Mouse (Mus musculus) MEL (cell line): ENCODE measurements at regions not wholly inside any gene's neighbourhood (a gene's known extent, or its start where the extent isn't known, plus 50 kb on each side); places are given as distances from the start of the nearest gene placed in this dataset.

Source experiments
- DNase-seq: peaks from one replicate; pipeline ENCODE4 v3.0.0; 2011; ENCODE audit warnings: low read depth, low spot score
- H3K27ac ChIP-seq: 2 replicates; pipeline ENCODE4 v1.5.1; 2012; ENCODE audit warnings: low read depth, mild to moderate bottlenecking, control low read depth, low read length, moderate library complexity; ENCODE audit not compliant: control insufficient read depth
- H3K27me3 ChIP-seq, 2 experiments: fragments of 150-350 bp in 1 of 2; sonication (generic) in 1 of 2; 2 replicates each; pipeline ENCODE4 v1.6.1; 2012; ENCODE audit warnings: low read length in 2 of 2, mild to moderate bottlenecking in 2 of 2, improper control_type of control experiment in 1 of 2, moderate library complexity in 1 of 2; ENCODE audit not compliant: insufficient read depth in 2 of 2, control insufficient read depth in 1 of 2
- H3K36me3 ChIP-seq, 2 experiments: 2 replicates each; pipeline ENCODE4 v1.6.1; 2012 to 2014; ENCODE audit warnings: low read length in 2 of 2, improper control_type of control experiment in 1 of 2, inconsistent platforms in 1 of 2, mild to moderate bottlenecking in 1 of 2; ENCODE audit not compliant: insufficient read depth in 2 of 2, control insufficient read depth in 1 of 2
- H3K4me1 ChIP-seq, 2 experiments: fragments of 150-350 bp in 1 of 2; sonication (generic) in 1 of 2; 2 replicates each; pipeline ENCODE4 v1.6.1; 2012; ENCODE audit warnings: low read length in 2 of 2, improper control_type of control experiment in 1 of 2, mild to moderate bottlenecking in 1 of 2; ENCODE audit not compliant: insufficient read depth in 2 of 2, control insufficient read depth in 1 of 2
- H3K4me3 ChIP-seq, 2 experiments: fragments of 150-350 bp in 1 of 2; sonication (generic) in 1 of 2; 2 replicates each; pipeline ENCODE4 v1.5.1; 2012; ENCODE audit warnings: low read depth in 2 of 2, low read length in 2 of 2, mild to moderate bottlenecking in 2 of 2, moderate library complexity in 2 of 2, control low read depth in 1 of 2, improper control_type of control experiment in 1 of 2; ENCODE audit not compliant: control insufficient read depth in 1 of 2, insufficient read depth in 1 of 2
- H3K79me2 ChIP-seq: 2 replicates; pipeline ENCODE4 v1.6.1; 2012; ENCODE audit warnings: mild to moderate bottlenecking, low read length, moderate library complexity; ENCODE audit not compliant: control insufficient read depth, poor library complexity, insufficient read depth
- H3K9ac ChIP-seq: 2 replicates; pipeline ENCODE4 v1.6.1; 2012; ENCODE audit warnings: low read depth, mild to moderate bottlenecking, control low read depth, low read length, moderate library complexity; ENCODE audit not compliant: control insufficient read depth, poor library complexity, severe bottlenecking
- H3K9me3 ChIP-seq: fragments of 150-350 bp; sonication (generic); replicated peaks from 2 replicates; pipeline ENCODE4 v1.6.1; 2012; ENCODE audit warnings: mild to moderate bottlenecking, low read length, improper control_type of control experiment, moderate library complexity; ENCODE audit not compliant: insufficient read depth
- GATA1 ChIP-seq: IDR thresholded peaks from 2 replicates; pipeline ENCODE4 v1.6.1; 2011; ENCODE audit warnings: low read depth, low read length, improper control_type of control experiment
- HCFC1 ChIP-seq: IDR thresholded peaks from 2 replicates; pipeline ENCODE4 v1.6.1; 2012; ENCODE audit warnings: low read depth, mild to moderate bottlenecking, inconsistent platforms, low read length, improper control_type of control experiment, moderate library complexity
- KAT2A ChIP-seq: conservative IDR thresholded peaks from 2 replicates; pipeline ENCODE4 v1.6.1; 2012; ENCODE audit warnings: low read depth, low read length, improper control_type of control experiment, inconsistent platforms
- MAFK ChIP-seq: IDR thresholded peaks from 2 replicates; pipeline ENCODE4 v1.6.1; 2011; ENCODE audit warnings: low read depth, mild to moderate bottlenecking, low read length, improper control_type of control experiment, borderline replicate concordance
- NRF1 ChIP-seq: IDR thresholded peaks from 2 replicates; pipeline ENCODE4 v1.6.1; 2014; ENCODE audit warnings: low read depth, mild to moderate bottlenecking, inconsistent platforms, low read length, improper control_type of control experiment, moderate library complexity; ENCODE audit not compliant: poor library complexity, insufficient read depth, severe bottlenecking
- POLR2A ChIP-seq, 2 experiments: IDR thresholded peaks; 2 replicates each; pipeline ENCODE4 v1.6.1; 2011 to 2012; ENCODE audit warnings: low read length in 2 of 2, mild to moderate bottlenecking in 2 of 2, control low read depth in 1 of 2, improper control_type of control experiment in 1 of 2, low read depth in 1 of 2, moderate library complexity in 1 of 2; ENCODE audit not compliant: control insufficient read depth in 1 of 2, insufficient read depth in 1 of 2, poor library complexity in 1 of 2
- POLR2AphosphoS5 ChIP-seq: IDR thresholded peaks from 2 replicates; pipeline ENCODE4 v1.6.1; 2012; ENCODE audit warnings: low read depth, borderline replicate concordance, mild to moderate bottlenecking, inconsistent platforms, low read length, moderate library complexity, mixed read lengths
- SIN3A ChIP-seq: IDR thresholded peaks from 2 replicates; pipeline ENCODE4 v1.6.1; 2012; ENCODE audit warnings: low read length, improper control_type of control experiment, inconsistent platforms
- TBP ChIP-seq: IDR thresholded peaks from 2 replicates; pipeline ENCODE4 v1.8.0; 2011; ENCODE audit warnings: low read depth, low read length, improper control_type of control experiment
- UBTF ChIP-seq: IDR thresholded peaks from 2 replicates; pipeline ENCODE4 v1.6.1; 2012; ENCODE audit warnings: low read depth, mild to moderate bottlenecking, inconsistent platforms, low read length, improper control_type of control experiment, moderate library complexity, borderline replicate concordance; ENCODE audit not compliant: insufficient read depth
- USF1 ChIP-seq: IDR thresholded peaks from 2 replicates; pipeline ENCODE4 v1.6.1; 2014; ENCODE audit warnings: low read depth, mild to moderate bottlenecking, inconsistent platforms, low read length, improper control_type of control experiment, moderate library complexity
- USF2 ChIP-seq, 2 experiments: IDR thresholded peaks; 2 replicates each; pipeline ENCODE4 v1.6.1; 2011 to 2012; ENCODE audit warnings: improper control_type of control experiment in 2 of 2, low read length in 2 of 2, borderline replicate concordance in 1 of 2, inconsistent platforms in 1 of 2, low read depth in 1 of 2, mild to moderate bottlenecking in 1 of 2; ENCODE audit not compliant: insufficient read depth in 1 of 2
- ZC3H11A ChIP-seq: IDR thresholded peaks from 2 replicates; pipeline ENCODE4 v1.6.1; 2012; ENCODE audit warnings: low read depth, mild to moderate bottlenecking, inconsistent platforms, low read length, improper control_type of control experiment

DNA sequence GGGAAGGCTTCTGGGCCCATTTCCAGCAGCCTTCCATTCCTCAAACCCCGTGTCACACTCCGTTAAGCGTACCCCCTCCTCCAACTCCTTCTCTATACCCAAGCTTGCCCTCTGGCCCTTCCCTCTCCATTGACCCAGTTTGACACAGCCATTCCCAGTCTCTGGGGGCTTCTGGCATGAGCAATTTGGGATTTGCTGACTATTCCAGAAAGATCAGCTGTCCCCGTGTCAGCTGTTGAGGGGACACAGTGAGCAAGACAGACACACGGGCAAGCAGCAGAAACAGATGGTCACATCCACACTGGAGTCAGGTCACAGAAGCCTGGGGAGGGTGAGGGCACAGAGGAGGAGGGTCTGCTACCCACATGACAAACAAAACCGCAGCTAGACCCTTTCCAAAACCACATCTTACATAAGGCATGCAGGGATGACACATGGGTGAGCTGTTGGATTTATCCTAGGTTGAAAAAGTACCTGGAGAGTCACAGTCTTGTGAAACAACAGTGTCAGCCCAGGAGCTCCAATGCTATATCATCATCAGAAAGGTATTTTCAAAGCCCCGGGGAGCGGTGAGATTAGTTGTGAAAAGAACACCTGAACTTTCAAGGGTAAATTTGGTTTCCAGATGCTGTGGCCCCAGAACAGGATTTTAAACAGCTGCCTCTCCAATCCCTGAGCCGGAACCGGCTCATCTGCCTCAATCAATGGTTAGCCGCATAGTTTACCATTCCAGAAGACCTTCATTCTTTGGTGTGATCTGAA, 93.5 kb upstream of the Gadd45a start:
- 0 out of 4 replicates have a peak, but pooled peaks cover 0 to 3% of the 10 kb centered on the region in 2 experiments for H3K36me3 ChIP-seq
- no peak overlapping the region for H3K9ac ChIP-seq
- no peak for TF ChIP-seq POLR2A (IDR thresholded peaks at IDR 0.05; ENCODE audit: control insufficient read depth in 1 of 2, insufficient read depth in 1 of 2, low read depth in 1 of 2, low read length in 2 of 2, poor library complexity in 1 of 2)
- no peak for TF ChIP-seq USF2 (IDR thresholded peaks at IDR 0.05; ENCODE audit: borderline replicate concordance in 1 of 2, insufficient read depth in 1 of 2, low read depth in 1 of 2, low read length in 2 of 2)
- no peak overlapping the region for H3K4me3 ChIP-seq
- H3K27ac ChIP-seq: no peak overlapping the region
- H3K4me1 ChIP-seq: peaks cover 0 to 8% of the 10 kb centered on the region in 2 experiments; a peak in 2 of 4 replicates
- no peaks in the 10 kb centered on the region for H3K9me3 ChIP-seq
- no peak for DNase-seq
- peaks cover 0 to 2% of the 10 kb centered on the region in 2 experiments; a peak in 2 of 4 replicates for H3K27me3 ChIP-seq
- no peaks in the 10 kb centered on the region for H3K79me2 ChIP-seq

DNA sequence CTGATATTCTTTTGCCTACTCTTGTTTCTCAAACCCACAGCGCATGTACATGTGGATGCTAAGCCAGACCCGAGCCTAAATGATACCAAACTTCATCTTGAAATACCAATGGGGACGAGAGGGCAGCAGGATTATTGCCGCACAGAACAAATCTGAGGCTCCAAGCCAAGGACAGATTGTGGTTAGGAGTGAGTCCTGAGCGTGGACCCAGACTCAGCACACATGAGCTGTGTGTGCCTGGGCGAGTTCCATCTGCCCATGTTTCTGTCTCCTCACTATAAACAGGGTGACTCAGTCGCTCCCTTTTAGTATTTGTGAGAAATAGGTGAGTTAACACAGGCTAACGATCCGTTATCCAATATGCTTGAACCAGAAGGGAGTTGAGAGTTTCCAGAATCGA, 92.4 kb upstream of the Gadd45a start:
- no peak for TF ChIP-seq HCFC1
- TF ChIP-seq GATA1: no peak
- no peak for TF ChIP-seq UBTF
- no peak for TF ChIP-seq SIN3A
- TF ChIP-seq TBP: no peak
- TF ChIP-seq ZC3H11A: no peak
- TF ChIP-seq MAFK: no peak
- TF ChIP-seq USF2 (IDR thresholded peaks at IDR 0.05; ENCODE audit: borderline replicate concordance in 1 of 2, insufficient read depth in 1 of 2, low read depth in 1 of 2, low read length in 2 of 2): no peak
- TF ChIP-seq POLR2AphosphoS5: no peak
- no peak for TF ChIP-seq NRF1
- no peak for TF ChIP-seq USF1
- no peak for TF ChIP-seq KAT2A
- Histone ChIP-seq H3K79me2 (no peaks in the 10 kb centered on the region), H3K9ac (no peak overlapping the region), H3K9me3 (no peaks in the 10 kb centered on the region), H3K27ac (no peak overlapping the region), H3K4me3 (no peak overlapping the region), H3K4me1 (peaks cover 0 to 8% of the 10 kb centered on the region in 2 experiments; a peak in 2 of 4 replicates), H3K27me3 (no peaks in the 10 kb centered on the region), H3K36me3 (0 out of 4 replicates have a peak, but pooled peaks cover 0 to 3% of the 10 kb centered on the region in 2 experiments)
- no peak for DNase-seq
